Mouse (Mus musculus) MEL (cell line): ENCODE data around the gene Ccl20. TPM values are rescaled to one million over a fixed set of nuclear protein-coding genes. Genes with fewer than 3 reads are reported as not detected.

Source experiments
- DNase-seq: peaks from one replicate; pipeline ENCODE4 v3.0.0; 2011; ENCODE audit warnings: low read depth, low spot score
- H3K27ac ChIP-seq: 2 replicates; pipeline ENCODE4 v1.5.1; 2012; ENCODE audit warnings: low read depth, mild to moderate bottlenecking, control low read depth, low read length, moderate library complexity; ENCODE audit not compliant: control insufficient read depth
- H3K27me3 ChIP-seq, 2 experiments: fragments of 150-350 bp in 1 of 2; sonication (generic) in 1 of 2; 2 replicates each; pipeline ENCODE4 v1.6.1; 2012; ENCODE audit warnings: low read length in 2 of 2, mild to moderate bottlenecking in 2 of 2, improper control_type of control experiment in 1 of 2, moderate library complexity in 1 of 2; ENCODE audit not compliant: insufficient read depth in 2 of 2, control insufficient read depth in 1 of 2
- H3K36me3 ChIP-seq, 2 experiments: 2 replicates each; pipeline ENCODE4 v1.6.1; 2012 to 2014; ENCODE audit warnings: low read length in 2 of 2, improper control_type of control experiment in 1 of 2, inconsistent platforms in 1 of 2, mild to moderate bottlenecking in 1 of 2; ENCODE audit not compliant: insufficient read depth in 2 of 2, control insufficient read depth in 1 of 2
- H3K4me1 ChIP-seq, 2 experiments: fragments of 150-350 bp in 1 of 2; sonication (generic) in 1 of 2; 2 replicates each; pipeline ENCODE4 v1.6.1; 2012; ENCODE audit warnings: low read length in 2 of 2, improper control_type of control experiment in 1 of 2, mild to moderate bottlenecking in 1 of 2; ENCODE audit not compliant: insufficient read depth in 2 of 2, control insufficient read depth in 1 of 2
- H3K4me3 ChIP-seq, 2 experiments: fragments of 150-350 bp in 1 of 2; sonication (generic) in 1 of 2; 2 replicates each; pipeline ENCODE4 v1.5.1; 2012; ENCODE audit warnings: low read depth in 2 of 2, low read length in 2 of 2, mild to moderate bottlenecking in 2 of 2, moderate library complexity in 2 of 2, control low read depth in 1 of 2, improper control_type of control experiment in 1 of 2; ENCODE audit not compliant: control insufficient read depth in 1 of 2, insufficient read depth in 1 of 2
- H3K79me2 ChIP-seq: 2 replicates; pipeline ENCODE4 v1.6.1; 2012; ENCODE audit warnings: mild to moderate bottlenecking, low read length, moderate library complexity; ENCODE audit not compliant: control insufficient read depth, poor library complexity, insufficient read depth
- H3K9ac ChIP-seq: 2 replicates; pipeline ENCODE4 v1.6.1; 2012; ENCODE audit warnings: low read depth, mild to moderate bottlenecking, control low read depth, low read length, moderate library complexity; ENCODE audit not compliant: control insufficient read depth, poor library complexity, severe bottlenecking
- H3K9me3 ChIP-seq: fragments of 150-350 bp; sonication (generic); replicated peaks from 2 replicates; pipeline ENCODE4 v1.6.1; 2012; ENCODE audit warnings: mild to moderate bottlenecking, low read length, improper control_type of control experiment, moderate library complexity; ENCODE audit not compliant: insufficient read depth
- BHLHE40 ChIP-seq: IDR thresholded peaks from 2 replicates; pipeline ENCODE4 v1.6.1; 2012; ENCODE audit warnings: low read depth, mild to moderate bottlenecking, inconsistent platforms, low read length, improper control_type of control experiment, borderline replicate concordance
- CHD2 ChIP-seq: IDR thresholded peaks from 2 replicates; pipeline ENCODE4 v1.6.1; 2011; ENCODE audit warnings: low read length, improper control_type of control experiment
- CTCF ChIP-seq, 3 experiments: IDR thresholded peaks in 2 of 3; conservative IDR thresholded peaks in 1 of 3; 2 replicates each; pipeline ENCODE4 v1.5.1; 2011 to 2012; ENCODE audit warnings: low read length in 3 of 3, low read depth in 2 of 3, mild to moderate bottlenecking in 2 of 3, improper control_type of control experiment in 1 of 3, inconsistent platforms in 1 of 3, mixed read lengths in 1 of 3, moderate library complexity in 1 of 3; ENCODE audit not compliant: control insufficient read depth in 1 of 3, insufficient read depth in 1 of 3, poor library complexity in 1 of 3, severe bottlenecking in 1 of 3
- E2F4 ChIP-seq: IDR thresholded peaks from 2 replicates; pipeline ENCODE4 v1.6.1; 2011; ENCODE audit warnings: low read depth, low read length, improper control_type of control experiment, borderline replicate concordance
- ELF1 ChIP-seq: IDR thresholded peaks from 2 replicates; pipeline ENCODE4 v1.6.1; 2014; ENCODE audit warnings: low read depth, mild to moderate bottlenecking, inconsistent platforms, low read length, improper control_type of control experiment, moderate library complexity
- ETS1 ChIP-seq: IDR thresholded peaks from 2 replicates; pipeline ENCODE4 v1.6.1; 2012; ENCODE audit warnings: low read depth, mild to moderate bottlenecking, inconsistent platforms, low read length, improper control_type of control experiment, moderate library complexity
- GABPA ChIP-seq: IDR thresholded peaks from 2 replicates; pipeline ENCODE4 v1.6.1; 2012; ENCODE audit warnings: low read depth, mild to moderate bottlenecking, inconsistent platforms, low read length, improper control_type of control experiment, moderate library complexity
- GATA1 ChIP-seq: IDR thresholded peaks from 2 replicates; pipeline ENCODE4 v1.6.1; 2011; ENCODE audit warnings: low read depth, low read length, improper control_type of control experiment
- HCFC1 ChIP-seq: IDR thresholded peaks from 2 replicates; pipeline ENCODE4 v1.6.1; 2012; ENCODE audit warnings: low read depth, mild to moderate bottlenecking, inconsistent platforms, low read length, improper control_type of control experiment, moderate library complexity
- MAFK ChIP-seq: IDR thresholded peaks from 2 replicates; pipeline ENCODE4 v1.6.1; 2011; ENCODE audit warnings: low read depth, mild to moderate bottlenecking, low read length, improper control_type of control experiment, borderline replicate concordance
- MAX ChIP-seq: IDR thresholded peaks from 2 replicates; pipeline ENCODE4 v1.6.1; 2011; ENCODE audit warnings: low read length, improper control_type of control experiment
- MAZ ChIP-seq: IDR thresholded peaks from 2 replicates; pipeline ENCODE4 v1.6.1; 2012; ENCODE audit warnings: low read depth, mild to moderate bottlenecking, inconsistent platforms, low read length, improper control_type of control experiment
- MXI1 ChIP-seq: IDR thresholded peaks from 2 replicates; pipeline ENCODE4 v1.6.1; 2011; ENCODE audit warnings: mild to moderate bottlenecking, low read depth, low read length, improper control_type of control experiment
- MYB ChIP-seq: IDR thresholded peaks from 2 replicates; pipeline ENCODE4 v1.6.1; 2011; ENCODE audit warnings: mild to moderate bottlenecking, low read depth, low read length, improper control_type of control experiment
- NELFE ChIP-seq: IDR thresholded peaks from 2 replicates; pipeline ENCODE4 v1.6.1; 2011; ENCODE audit warnings: low read depth, low read length, improper control_type of control experiment
- NRF1 ChIP-seq: IDR thresholded peaks from 2 replicates; pipeline ENCODE4 v1.6.1; 2014; ENCODE audit warnings: low read depth, mild to moderate bottlenecking, inconsistent platforms, low read length, improper control_type of control experiment, moderate library complexity; ENCODE audit not compliant: poor library complexity, insufficient read depth, severe bottlenecking
- POLR2A ChIP-seq, 2 experiments: IDR thresholded peaks; 2 replicates each; pipeline ENCODE4 v1.6.1; 2011 to 2012; ENCODE audit warnings: low read length in 2 of 2, mild to moderate bottlenecking in 2 of 2, control low read depth in 1 of 2, improper control_type of control experiment in 1 of 2, low read depth in 1 of 2, moderate library complexity in 1 of 2; ENCODE audit not compliant: control insufficient read depth in 1 of 2, insufficient read depth in 1 of 2, poor library complexity in 1 of 2
- RCOR1 ChIP-seq: IDR thresholded peaks from 2 replicates; pipeline ENCODE4 v1.6.1; 2012; ENCODE audit warnings: low read depth, mild to moderate bottlenecking, inconsistent platforms, low read length, improper control_type of control experiment
- SIN3A ChIP-seq: IDR thresholded peaks from 2 replicates; pipeline ENCODE4 v1.6.1; 2012; ENCODE audit warnings: low read length, improper control_type of control experiment, inconsistent platforms
- TCF12 ChIP-seq: IDR thresholded peaks from 2 replicates; pipeline ENCODE4 v1.6.1; 2014; ENCODE audit warnings: low read depth, mild to moderate bottlenecking, inconsistent platforms, low read length, improper control_type of control experiment, moderate library complexity
- UBTF ChIP-seq: IDR thresholded peaks from 2 replicates; pipeline ENCODE4 v1.6.1; 2012; ENCODE audit warnings: low read depth, mild to moderate bottlenecking, inconsistent platforms, low read length, improper control_type of control experiment, moderate library complexity, borderline replicate concordance; ENCODE audit not compliant: insufficient read depth
- USF1 ChIP-seq: IDR thresholded peaks from 2 replicates; pipeline ENCODE4 v1.6.1; 2014; ENCODE audit warnings: low read depth, mild to moderate bottlenecking, inconsistent platforms, low read length, improper control_type of control experiment, moderate library complexity
- USF2 ChIP-seq, 2 experiments: IDR thresholded peaks; 2 replicates each; pipeline ENCODE4 v1.6.1; 2011 to 2012; ENCODE audit warnings: improper control_type of control experiment in 2 of 2, low read length in 2 of 2, borderline replicate concordance in 1 of 2, inconsistent platforms in 1 of 2, low read depth in 1 of 2, mild to moderate bottlenecking in 1 of 2; ENCODE audit not compliant: insufficient read depth in 1 of 2
- ZC3H11A ChIP-seq: IDR thresholded peaks from 2 replicates; pipeline ENCODE4 v1.6.1; 2012; ENCODE audit warnings: low read depth, mild to moderate bottlenecking, inconsistent platforms, low read length, improper control_type of control experiment
- ZNF384 ChIP-seq: IDR thresholded peaks from 2 replicates; pipeline ENCODE4 v1.6.1; 2012; ENCODE audit warnings: low read depth, mild to moderate bottlenecking, inconsistent platforms, low read length, improper control_type of control experiment
- polyA plus RNA-seq, 2 experiments: library from polyadenylated mRNA; stranded (reverse) in 1 of 2; unstranded in 1 of 2; fragments of >175 nt in 1 of 2; fragments of >200 nt in 1 of 2; gene quantifications; 2 replicates each; pipeline versions ENCODE4 v1.2.1 to v1.2.4; 2012; ENCODE audit warnings: low replicate concordance in 2 of 2, low read depth in 1 of 2; ENCODE audit not compliant: insufficient read length in 2 of 2, insufficient read depth in 1 of 2, missing spikeins in 1 of 2
- total RNA-seq: library from RNA; depleted of rRNA; stranded (reverse); fragments of 300-350 nt; gene quantifications from 2 replicates; pipeline ENCODE4 v1.2.3, GENCODE M21; 2012

The Ccl20 gene
- total and polyA plus RNA-seq, 3 experiments: not detected

- no peaks in the 10 kb centered on the region for H3K4me1 ChIP-seq
- no peak for TF ChIP-seq GATA1
- TF ChIP-seq ETS1: no peak
- no peak for TF ChIP-seq ZNF384
- TF ChIP-seq MAFK: no peak
- no peak for TF ChIP-seq HCFC1
- no peak for TF ChIP-seq MXI1
- no peak for TF ChIP-seq MYB
- no peak for TF ChIP-seq TCF12
- TF ChIP-seq BHLHE40: no peak
- TF ChIP-seq E2F4: no peak
- TF ChIP-seq USF2 (IDR thresholded peaks at IDR 0.05; ENCODE audit: borderline replicate concordance in 1 of 2, insufficient read depth in 1 of 2, low read depth in 1 of 2, low read length in 2 of 2): no peak
- no peak for TF ChIP-seq ELF1
- no peak for TF ChIP-seq GABPA
- TF ChIP-seq NRF1: no peak
- no peak for TF ChIP-seq CHD2
- TF ChIP-seq NELFE: no peak
- TF ChIP-seq CTCF (IDR thresholded peaks at IDR 0.05 in 2 of 3, conservative IDR thresholded peaks at IDR 0.05 in 1 of 3; ENCODE audit: control insufficient read depth in 1 of 3, insufficient read depth in 1 of 3, low read depth in 2 of 3, low read length in 3 of 3, poor library complexity in 1 of 3, severe bottlenecking in 1 of 3): no peak
- no peaks in the 10 kb centered on the region for H3K27me3 ChIP-seq
- no peaks in the 10 kb centered on the region for H3K79me2 ChIP-seq
- H3K27ac ChIP-seq: no peak overlapping the region
- no peak overlapping the region for H3K9ac ChIP-seq
- DNase-seq: no peak
- H3K4me3 ChIP-seq: no peak overlapping the region
- H3K36me3 ChIP-seq: no peaks in the 10 kb centered on the region
- H3K9me3 ChIP-seq: no peaks in the 10 kb centered on the region
Observed at GRCm38 (mm10) chr1:83099580-83100137, 16.9 kb upstream of the Ccl20 start.

GRCm38 (mm10) chr1:83101891-83102290, 14.7 kb upstream of the Ccl20 start:
- Histone ChIP-seq H3K27me3 (no peaks in the 10 kb centered on the region), H3K9me3 (no peaks in the 10 kb centered on the region), H3K36me3 (no peaks in the 10 kb centered on the region), H3K4me1 (no peaks in the 10 kb centered on the region), H3K79me2 (no peaks in the 10 kb centered on the region), H3K27ac (no peak overlapping the region), H3K4me3 (no peak overlapping the region), H3K9ac (no peak overlapping the region)
- no peak for DNase-seq
- TF ChIP-seq POLR2A (IDR thresholded peaks at IDR 0.05; ENCODE audit: control insufficient read depth in 1 of 2, insufficient read depth in 1 of 2, low read depth in 1 of 2, low read length in 2 of 2, poor library complexity in 1 of 2) (no peak), CTCF (IDR thresholded peaks at IDR 0.05 in 2 of 3, conservative IDR thresholded peaks at IDR 0.05 in 1 of 3; ENCODE audit: control insufficient read depth in 1 of 3, insufficient read depth in 1 of 3, low read depth in 2 of 3, low read length in 3 of 3, poor library complexity in 1 of 3, severe bottlenecking in 1 of 3) (no peak), RCOR1 (no peak), MAX (no peak), UBTF (no peak), CHD2 (no peak), SIN3A (no peak), GABPA (no peak), ZC3H11A (no peak), USF1 (no peak), E2F4 (no peak), GATA1 (no peak), TCF12 (no peak), MYB (no peak), MAZ (no peak)
- TF ChIP-seq, all 39 proteins: peak for 0
